Mouse (Mus musculus): ENCODE measurements at regions not wholly inside any gene's neighbourhood (a gene's known extent, or its start where the extent isn't known, plus 50 kb on each side); places are given as distances from the start of the nearest gene placed in this dataset.

- intact Hi-C loops (cut with DNase I), result no loop called here
- no peak for DNase-seq (ENCODE audit: extremely low spot score in 1 of 2, low spot score in 2 of 2)
These were observed 317.7 kb downstream of the Cd83 start for GRCm38 (mm10) chr13:44102257-44102656.

DNA sequence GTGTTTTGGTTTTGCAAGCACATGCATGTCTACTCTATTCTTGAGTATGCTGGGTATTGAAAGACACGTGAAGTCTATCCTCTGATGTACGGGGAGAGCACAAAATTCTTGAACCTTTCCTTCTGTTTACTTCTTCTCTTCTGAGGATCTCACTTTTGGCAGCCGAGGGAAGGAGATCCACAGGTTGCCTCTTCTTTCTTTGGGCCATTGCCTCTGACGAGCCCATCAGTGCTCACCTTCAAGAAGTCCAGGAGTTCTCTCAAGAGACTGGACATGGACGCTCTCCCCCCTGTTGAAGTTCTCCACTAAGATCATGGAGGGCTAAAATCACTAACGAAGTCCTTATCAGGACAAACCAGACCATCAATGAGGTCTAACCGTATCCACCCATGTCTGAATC lies 318.8 kb downstream of the Cd83 start:
- DNase-seq (ENCODE audit: extremely low spot score in 1 of 2, low spot score in 2 of 2), result no peak
- intact Hi-C loops (cut with DNase I), result no loop called here

GRCm38 (mm10) chr13:44105161-44105560 lies 320.6 kb downstream of the Cd83 start:
- no peak for DNase-seq (ENCODE audit: extremely low spot score in 1 of 2, low spot score in 2 of 2)
- intact Hi-C loops (cut with DNase I), result no loop called here

DNA sequence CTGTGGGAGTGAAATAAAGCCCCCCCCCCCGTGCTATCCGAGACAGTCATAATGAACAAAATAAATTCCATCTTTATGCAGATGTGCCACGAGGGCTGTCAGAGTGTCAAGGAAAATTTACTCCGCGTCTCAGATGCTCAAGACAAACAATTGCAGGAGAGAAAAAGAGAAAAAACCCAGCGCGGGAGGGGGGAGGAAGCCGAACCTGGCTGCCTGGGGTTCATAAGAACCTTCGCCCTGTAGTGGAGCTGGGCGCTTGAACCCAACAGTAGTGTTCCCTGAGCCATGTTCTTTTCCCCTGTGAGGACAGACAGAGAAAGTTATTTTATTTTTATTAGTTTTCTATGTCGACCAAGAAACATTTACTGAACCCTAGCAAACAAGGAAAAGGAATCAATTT lies 324.1 kb downstream of the Cd83 start:
- intact Hi-C loops (cut with DNase I), result no loop called here
- DNase-seq (ENCODE audit: extremely low spot score in 1 of 2, low spot score in 2 of 2), result no peak

DNA sequence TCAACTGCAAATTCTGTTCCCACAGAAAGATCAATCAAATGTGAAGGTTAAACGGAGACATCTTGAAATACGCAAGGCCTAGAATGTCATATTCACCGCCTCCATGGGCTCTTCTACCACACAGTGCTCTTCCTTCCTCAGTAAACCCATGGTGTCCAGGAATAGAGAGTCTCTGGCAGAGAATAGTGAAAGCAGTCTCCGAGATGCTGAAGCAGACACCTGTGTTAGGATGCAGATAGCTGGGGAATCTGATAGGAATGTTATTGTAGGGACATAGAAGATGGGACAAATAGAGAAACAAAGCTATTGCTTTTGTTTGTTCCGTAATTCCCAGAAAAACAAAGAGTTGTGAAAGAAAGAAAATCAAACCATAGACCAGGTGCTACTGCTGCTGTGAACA lies 328.5 kb downstream of the Cd83 start:
- DNase-seq (ENCODE audit: extremely low spot score in 1 of 2, low spot score in 2 of 2), result no peak
- intact Hi-C loops (cut with DNase I), result no loop called here

GRCm38 (mm10) chr13:44114856-44115255 lies 330.3 kb downstream of the Cd83 start:
- intact Hi-C loops (cut with DNase I), result no loop called here
- DNase-seq (ENCODE audit: extremely low spot score in 1 of 2, low spot score in 2 of 2), result no peak

GRCm38 (mm10) chr13:44117841-44118240 lies 333.3 kb downstream of the Cd83 start:
- no peak for DNase-seq (ENCODE audit: extremely low spot score in 1 of 2, low spot score in 2 of 2)
- intact Hi-C loops (cut with DNase I), result no loop called here

- DNase-seq (ENCODE audit: extremely low spot score in 1 of 2, low spot score in 2 of 2), result no peak
- intact Hi-C loops (cut with DNase I), result no loop called here
These were observed 334.3 kb downstream of the Cd83 start for GRCm38 (mm10) chr13:44118846-44119245.

DNA sequence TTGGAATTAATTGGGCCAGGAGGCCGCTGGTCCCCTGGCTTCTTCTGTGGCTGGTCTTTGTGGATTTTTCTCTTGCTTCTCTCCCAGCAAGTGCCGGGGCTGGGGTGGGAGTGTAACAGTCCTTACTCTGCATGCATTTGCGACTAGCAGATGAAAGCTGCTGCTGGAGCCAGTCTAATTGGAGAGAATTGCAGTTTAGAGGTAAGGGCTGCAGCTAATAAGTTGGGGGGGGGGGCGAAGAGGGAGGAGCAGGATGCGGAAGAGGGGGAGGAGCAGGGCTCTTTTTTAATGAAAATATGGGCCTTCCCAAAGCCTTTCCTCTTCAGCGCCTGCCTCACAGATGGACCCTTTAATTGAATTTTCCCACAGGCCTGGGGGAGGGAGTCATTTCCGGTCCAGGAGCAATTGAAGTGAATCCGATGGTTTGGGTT lies 336.7 kb downstream of the Cd83 start:
- intact Hi-C loops (cut with DNase I), result no loop called here
- no peak for DNase-seq (ENCODE audit: extremely low spot score in 1 of 2, low spot score in 2 of 2)

DNA sequence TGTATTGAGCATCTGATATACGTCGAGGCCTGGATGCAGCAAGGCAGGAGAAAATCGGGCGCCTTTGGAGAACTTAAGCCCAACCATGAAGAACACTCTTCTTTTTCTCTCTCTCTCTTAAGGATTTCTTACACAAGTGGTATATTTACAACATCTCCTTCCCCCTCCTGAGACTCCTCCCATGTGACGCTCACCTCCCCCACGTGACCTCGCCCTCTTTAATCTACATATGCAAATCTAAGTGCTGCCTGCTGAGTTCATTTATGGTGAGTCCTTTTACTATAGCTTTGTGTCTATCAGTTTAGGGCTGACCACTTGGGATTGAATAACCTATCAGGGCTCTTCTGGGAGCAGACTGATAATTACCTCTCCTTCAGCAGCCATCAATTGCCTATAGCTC lies 337.4 kb downstream of the Cd83 start:
- intact Hi-C loops (cut with DNase I), result no loop called here
- no peak for DNase-seq (ENCODE audit: extremely low spot score in 1 of 2, low spot score in 2 of 2)

DNA sequence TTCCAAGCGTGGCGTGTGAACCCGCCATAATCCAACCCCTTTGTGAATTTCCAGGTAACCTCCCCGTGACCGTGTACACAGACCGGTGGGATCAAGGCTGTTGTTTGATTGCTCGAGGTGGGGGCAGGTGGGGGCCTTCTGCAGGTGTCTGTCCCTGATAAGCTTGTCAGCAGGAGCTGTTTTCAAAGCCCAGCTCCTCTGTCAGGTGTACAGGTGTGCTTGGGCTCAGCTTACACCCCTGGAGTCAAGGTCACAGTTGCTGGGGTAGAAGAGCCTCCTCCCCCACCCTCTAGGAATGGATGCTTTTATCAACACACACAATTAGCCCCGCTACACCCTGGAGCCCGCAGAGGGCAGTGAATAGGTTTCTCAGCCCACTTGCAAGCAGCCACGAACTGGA lies 341.6 kb downstream of the Cd83 start:
- no peak for DNase-seq (ENCODE audit: extremely low spot score in 1 of 2, low spot score in 2 of 2)
- intact Hi-C loops (cut with DNase I), result no loop called here

GRCm38 (mm10) chr13:44128506-44129274 lies 344.1 kb downstream of the Cd83 start:
- intact Hi-C loops (cut with DNase I), result no loop called here
- DNase-seq (ENCODE audit: extremely low spot score in 1 of 2, low spot score in 2 of 2), result no peak

- intact Hi-C loops (cut with DNase I), result no loop called here
- no peak for DNase-seq (ENCODE audit: extremely low spot score in 1 of 2, low spot score in 2 of 2)
These were observed 347.3 kb downstream of the Cd83 start for GRCm38 (mm10) chr13:44131916-44132315.

DNA sequence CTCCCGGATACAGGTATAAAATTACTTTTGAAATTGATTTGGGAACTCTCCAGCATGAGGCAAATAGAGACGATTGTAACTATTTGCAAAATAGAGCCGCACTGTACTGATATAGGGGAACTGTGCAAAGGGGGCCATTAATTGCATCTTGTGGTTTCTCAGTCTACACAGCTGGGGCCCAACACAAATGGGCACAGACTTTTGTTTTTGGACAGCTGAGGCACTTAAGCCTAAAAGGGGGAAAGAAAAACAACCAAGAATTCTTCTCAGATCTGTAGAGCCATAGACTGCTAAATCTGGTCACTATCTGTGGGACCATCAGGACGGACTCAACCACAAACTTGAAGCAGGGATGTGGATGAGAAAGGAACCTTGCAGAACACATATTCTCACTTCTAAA lies 347.9 kb downstream of the Cd83 start:
- intact Hi-C loops (cut with DNase I), result no loop called here
- DNase-seq (ENCODE audit: extremely low spot score in 1 of 2, low spot score in 2 of 2), result no peak

DNA sequence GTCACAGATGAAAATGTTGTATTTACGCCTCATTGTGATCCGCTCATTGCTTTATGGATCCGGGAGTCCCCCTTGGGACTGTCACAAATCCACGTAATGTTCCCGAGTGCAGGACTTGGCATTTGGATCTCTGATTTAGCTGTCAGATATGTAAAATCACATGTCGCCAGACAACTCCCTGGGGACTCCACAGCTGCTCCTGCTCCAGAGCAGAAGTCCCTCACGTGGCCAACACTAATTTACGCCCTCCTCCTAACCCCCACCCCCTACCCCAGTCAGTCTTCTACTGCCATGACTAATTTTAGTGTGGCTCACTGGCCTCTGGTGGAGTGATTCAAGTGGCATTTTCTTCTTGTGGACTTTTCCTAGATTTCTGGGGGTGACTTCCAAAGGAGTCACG lies 348.9 kb downstream of the Cd83 start:
- no peak for DNase-seq (ENCODE audit: extremely low spot score in 1 of 2, low spot score in 2 of 2)
- intact Hi-C loops (cut with DNase I), result no loop called here

- intact Hi-C loops (cut with DNase I), result no loop called here
- DNase-seq (ENCODE audit: extremely low spot score in 1 of 2, low spot score in 2 of 2), result no peak
These were observed 356.6 kb downstream of the Cd83 start for GRCm38 (mm10) chr13:44141181-44141580.

DNA sequence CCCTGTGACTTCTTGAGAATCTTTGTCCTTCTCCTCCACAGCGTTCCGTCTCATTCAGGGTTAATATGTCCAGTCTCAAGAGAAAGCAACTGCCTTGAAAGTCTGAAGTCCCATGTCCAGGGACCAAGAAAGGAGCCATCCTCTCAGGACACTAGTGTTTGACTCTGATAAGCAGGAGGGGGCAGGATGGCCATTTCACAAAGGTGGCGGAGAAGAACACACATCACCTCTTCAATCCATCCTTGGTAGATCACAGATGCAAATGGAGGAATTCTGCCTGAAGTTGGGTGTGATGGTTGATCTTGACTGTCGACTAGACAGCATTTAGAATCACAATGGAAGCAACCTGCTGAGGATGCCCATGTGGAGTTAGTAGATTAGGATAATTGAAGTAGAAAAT lies 360.9 kb downstream of the Cd83 start:
- intact Hi-C loops (cut with DNase I), result no loop called here
- DNase-seq (ENCODE audit: extremely low spot score in 1 of 2, low spot score in 2 of 2), result no peak

GRCm38 (mm10) chr13:44147841-44148240 lies 363.3 kb downstream of the Cd83 start:
- no peak for DNase-seq (ENCODE audit: extremely low spot score in 1 of 2, low spot score in 2 of 2)

GRCm38 (mm10) chr13:44149499-44149898 lies 364.9 kb downstream of the Cd83 start:
- intact Hi-C loops (cut with DNase I), result no loop called here
- DNase-seq (ENCODE audit: extremely low spot score in 1 of 2, low spot score in 2 of 2), result no peak

More at GRCm38 (mm10) chr13:44147841-44148240, 363.3 kb downstream of the Cd83 start:
- intact Hi-C loops (cut with DNase I), result no loop called here

DNA sequence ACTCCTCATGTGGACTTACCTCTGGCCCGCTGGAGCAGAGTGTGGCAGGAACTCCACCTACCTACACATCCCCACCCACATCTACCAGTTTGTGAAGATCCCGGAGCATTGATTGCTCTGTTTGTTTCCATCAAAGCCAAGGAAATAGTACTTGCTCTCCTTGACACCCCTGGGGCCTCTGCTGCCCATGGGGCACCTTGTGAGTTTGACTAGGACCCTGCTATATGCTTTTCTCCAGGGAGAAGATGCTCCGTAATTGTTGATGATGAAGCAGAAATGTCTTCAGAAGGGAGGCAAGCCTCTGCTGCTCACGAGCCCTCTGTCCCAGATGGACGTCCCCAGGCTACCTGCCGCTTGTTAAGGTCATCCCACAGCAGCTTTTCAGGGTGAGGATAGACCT lies 367.0 kb downstream of the Cd83 start:
- intact Hi-C loops (cut with DNase I), result no loop called here
- no peak for DNase-seq (ENCODE audit: extremely low spot score in 1 of 2, low spot score in 2 of 2)

All from left cerebral cortex, postnatal 10 days (tissue).